Mouse (Mus musculus) small intestine, adult 2 months (tissue): ENCODE results near the gene Camk2b. TPM values are rescaled to one million over a fixed set of nuclear protein-coding genes. Genes with fewer than 3 reads are reported as not detected.
"Not testable (repeated sequence)": the region's sequence is repeated elsewhere in the genome, so short reads cannot be mapped to it uniquely, and the experiment has no call there.

Experiments used
- H3K27ac ChIP-seq: fragments of 200-500 bp; 2 replicates; pipeline ENCODE4 v1.5.1; 2012; ENCODE audit warnings: low read depth, low read length, control low read depth, inconsistent platforms; ENCODE audit not compliant: insufficient read depth
- H3K27me3 ChIP-seq: fragments of 200-500 bp; 2 replicates; pipeline ENCODE4 v1.6.1; 2012; ENCODE audit warnings: mild to moderate bottlenecking, moderate library complexity, low read length, inconsistent platforms; ENCODE audit not compliant: control insufficient read depth, insufficient read depth
- H3K36me3 ChIP-seq: fragments of 200-500 bp; 2 replicates; pipeline ENCODE4 v1.6.1; 2012; ENCODE audit warnings: mild to moderate bottlenecking, low read length, control low read depth, inconsistent platforms; ENCODE audit not compliant: control insufficient read depth, insufficient read depth
- H3K4me1 ChIP-seq: fragments of 200-500 bp; 2 replicates; pipeline ENCODE4 v1.6.1; 2012; ENCODE audit warnings: low read length, inconsistent platforms, mixed read lengths; ENCODE audit not compliant: control insufficient read depth, insufficient read depth, insufficient read length
- H3K4me3 ChIP-seq: fragments of 200-500 bp; 2 replicates; pipeline ENCODE4 v1.5.1; 2012; ENCODE audit warnings: low read depth, mild to moderate bottlenecking, control low read depth, inconsistent platforms, low read length, moderate library complexity
- CTCF ChIP-seq: fragments of 200-500 bp; IDR thresholded peaks from 2 replicates; pipeline ENCODE4 v1.5.1; 2012; ENCODE audit warnings: low read depth, mild to moderate bottlenecking, control low read depth, inconsistent platforms, low read length, moderate library complexity, mixed read lengths; ENCODE audit not compliant: insufficient replicate concordance, insufficient read length; ENCODE audit errors: extremely low read depth
- POLR2A ChIP-seq: fragments of 200-500 bp; IDR thresholded peaks from 2 replicates; pipeline ENCODE4 v1.6.1; 2012; ENCODE audit warnings: low read depth, mild to moderate bottlenecking, control low read depth, inconsistent platforms, low read length, moderate library complexity
- WGBS: fragments of 180-500 bp; shearing (Covaris S2); methylation state at CpG from one replicate; pipeline ENCODE4 v1.1.7; 2018; 5-methylcytosine and 5-hydroxymethylcytosine counted together
- polyA plus RNA-seq: library from polyadenylated mRNA; depleted of rRNA; stranded (reverse); fragments of >200 nt; gene quantifications from 2 replicates; pipeline ENCODE4 v1.2.3, GENCODE M21; 2012

Gene Camk2b
- polyA plus RNA-seq, 1 experiment = 8.1 TPM

DNA sequence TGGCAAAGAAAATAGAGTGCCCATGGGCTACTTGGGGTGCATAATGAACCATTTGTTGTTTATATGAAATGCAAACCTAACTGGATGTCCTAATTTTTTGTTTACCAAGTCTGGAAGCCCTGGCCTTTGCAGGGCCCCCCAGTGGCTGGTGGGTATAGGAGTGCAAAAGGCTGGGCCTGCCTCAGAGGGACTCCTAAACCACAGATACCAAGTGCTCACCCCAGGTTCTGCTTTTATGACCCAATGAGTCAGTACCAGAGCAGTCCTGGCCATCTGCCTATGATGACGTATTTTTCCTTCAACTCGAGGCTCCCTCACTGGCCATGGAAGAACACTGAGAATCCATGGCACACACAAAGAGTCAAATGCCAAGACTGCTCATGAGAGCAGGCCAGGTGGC, 121.1 kb downstream of the Camk2b start:
- TF ChIP-seq CTCF (no peak), POLR2A (no peak)
- 41% methylated on average over 2 of the region's 2 CpGs for WGBS

GRCm38 (mm10) chr11:5942966-5943365, 123.2 kb downstream of the Camk2b start:
- WGBS = 86% methylated on average over 6 of the region's 6 CpGs
- H3K4me1 ChIP-seq = no peaks in the 10 kb centered on the region
- no peak overlapping the region for H3K4me3 ChIP-seq
- no peak for TF ChIP-seq POLR2A
- TF ChIP-seq CTCF = no peak
- no peak overlapping the region for H3K27ac ChIP-seq
- H3K36me3 ChIP-seq = no peaks in the 10 kb centered on the region
- H3K27me3 ChIP-seq = no peaks in the 10 kb centered on the region

More for the DNA sequence above, 121.1 kb downstream of the Camk2b start:
- Histone ChIP-seq H3K36me3 (no peaks in the 10 kb centered on the region), H3K27ac (no peak overlapping the region), H3K4me1 (no peaks in the 10 kb centered on the region), H3K4me3 (no peak overlapping the region), H3K27me3 (no peaks in the 10 kb centered on the region)

DNA sequence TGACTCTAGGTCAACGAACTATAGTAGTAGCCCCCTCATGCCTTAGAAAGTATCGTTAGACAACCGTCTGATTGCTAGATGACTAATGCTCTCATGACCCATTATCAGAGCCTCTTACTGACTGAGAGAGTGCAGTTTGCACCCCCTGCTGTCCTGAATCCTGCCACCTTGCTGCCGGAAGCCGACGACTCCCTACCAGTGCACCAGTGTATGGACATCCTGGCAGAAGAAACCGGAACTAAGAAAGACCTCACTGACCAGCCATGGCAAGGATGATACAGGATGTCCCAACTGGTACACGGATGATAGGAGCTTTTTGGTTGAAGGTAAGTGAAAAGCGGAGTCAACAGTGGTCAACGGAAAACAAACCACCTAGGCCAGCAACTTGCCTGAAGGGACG, 131.6 kb downstream of the Camk2b start:
- 92% methylated on average over 11 of the region's 11 CpGs for WGBS
- not testable (repeated sequence) for H3K36me3 ChIP-seq, H3K27ac ChIP-seq, H3K4me1 ChIP-seq, H3K27me3 ChIP-seq, H3K4me3 ChIP-seq

GRCm38 (mm10) chr11:5931947-5932346, 134.2 kb downstream of the Camk2b start:
- H3K4me1 ChIP-seq, H3K27ac ChIP-seq, H3K4me3 ChIP-seq, H3K27me3 ChIP-seq, H3K36me3 ChIP-seq: not testable (repeated sequence)
- 91% methylated on average over 6 of the region's 6 CpGs for WGBS

GRCm38 (mm10) chr11:5930578-5930977, 135.6 kb downstream of the Camk2b start:
- no peaks in the 10 kb centered on the region for H3K4me1 ChIP-seq
- no peak overlapping the region for H3K4me3 ChIP-seq
- no peak for TF ChIP-seq POLR2A
- TF ChIP-seq CTCF = no peak
- no peak overlapping the region for H3K27ac ChIP-seq
- 71% methylated on average over 1 of the region's 1 CpGs for WGBS
- H3K36me3 ChIP-seq = no peaks in the 10 kb centered on the region
- H3K27me3 ChIP-seq = no peaks in the 10 kb centered on the region

GRCm38 (mm10) chr11:5926696-5927220, 139.4 kb downstream of the Camk2b start:
- no peak overlapping the region for H3K4me3 ChIP-seq
- H3K4me1 ChIP-seq = no peaks in the 10 kb centered on the region
- no peak overlapping the region for H3K27ac ChIP-seq
- 62% methylated on average over 3 of the region's 3 CpGs for WGBS
- no peaks in the 10 kb centered on the region for H3K27me3 ChIP-seq
- no peaks in the 10 kb centered on the region for H3K36me3 ChIP-seq
- TF ChIP-seq POLR2A = no peak
- no peak for TF ChIP-seq CTCF

- 71% methylated on average over 8 of the region's 8 CpGs for WGBS
- Histone ChIP-seq H3K4me3 (no peak overlapping the region), H3K27ac (no peak overlapping the region), H3K36me3 (no peaks in the 10 kb centered on the region), H3K27me3 (no peaks in the 10 kb centered on the region), H3K4me1 (0 out of 2 replicates have a peak, but pooled peaks cover 2% of the 10 kb centered on the region)
- no peak for TF ChIP-seq CTCF
- TF ChIP-seq POLR2A = no peak
These were observed 141.5 kb downstream of the Camk2b start for GRCm38 (mm10) chr11:5924699-5925098.
